Mouse (Mus musculus): Measurements from ENCODE around the gene Vamp5. TPM values are rescaled to one million over a fixed set of nuclear protein-coding genes. Genes with fewer than 3 reads are reported as not detected.

Vamp5 gene
- total and polyA plus RNA-seq, 3 experiments: 465 to 593 TPM; not detected in 1

DNA sequence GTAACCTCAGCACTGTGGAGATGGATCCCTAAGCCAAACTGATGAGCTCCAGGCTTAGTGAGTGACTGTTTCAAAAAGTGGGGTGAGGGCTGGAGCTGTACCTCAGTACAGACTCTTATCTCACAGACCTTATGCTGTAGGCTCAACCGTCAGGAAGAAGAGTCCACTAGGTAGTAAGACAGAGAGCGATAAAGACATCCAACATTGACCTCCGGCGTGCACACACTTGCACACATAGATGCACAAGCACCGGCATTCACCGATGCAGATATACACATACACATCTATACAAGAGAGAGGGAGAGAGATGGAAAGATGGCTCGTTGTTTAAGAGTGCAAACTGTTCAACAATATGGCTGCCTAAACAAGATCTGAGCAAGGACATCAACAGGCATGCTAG is 3.7 kb upstream of the Vamp5 start:
- peaks cover 2 to 62% of the 10 kb centered on the region in 2 experiments; a peak in 3 of 4 replicates for H3K36me3 ChIP-seq (ENCODE audit: control insufficient read depth in 1 of 2, insufficient read depth in 2 of 2, low read length in 2 of 2)

GRCm38 (mm10) chr6:72383142-72383820 is 3.0 kb upstream of the Vamp5 start:
- peaks cover 2 to 55% of the 10 kb centered on the region in 2 experiments; a peak in 3 of 4 replicates for H3K36me3 ChIP-seq (ENCODE audit: control insufficient read depth in 1 of 2, insufficient read depth in 2 of 2, low read length in 2 of 2)
- H3K4me3 ChIP-seq (ENCODE audit: control insufficient read depth in 1 of 2, insufficient read depth in 1 of 2, low read depth in 2 of 2, low read length in 2 of 2): peak overlapping the region; percentile 4 to 14
- H3K27me3 ChIP-seq (ENCODE audit: control insufficient read depth in 1 of 2, insufficient read depth in 2 of 2, low read length in 2 of 2): no peaks in the 10 kb centered on the region
- peaks cover 15 to 53% of the 10 kb centered on the region in 2 experiments for H3K4me1 ChIP-seq (ENCODE audit: control insufficient read depth in 1 of 2, insufficient read depth in 2 of 2, low read length in 2 of 2)
- H3K79me2 ChIP-seq (ENCODE audit: control insufficient read depth, insufficient read depth, low read length, poor library complexity): peaks cover 64% of the 10 kb centered on the region
- TF ChIP-seq POLR2AphosphoS2 (IDR thresholded peaks at IDR 0.05; ENCODE audit: low read length) (no peak), EP300 (IDR thresholded peaks at IDR 0.05; ENCODE audit: low read depth in 1 of 2, low read length in 2 of 2) (no peak), BHLHE40 (IDR thresholded peaks at IDR 0.05; ENCODE audit: borderline replicate concordance, low read depth, low read length) (no peak), ZMIZ1 (IDR thresholded peaks at IDR 0.05; ENCODE audit: low read depth, low read length) (no peak), NRF1 (IDR thresholded peaks at IDR 0.05; ENCODE audit: insufficient read depth, low read depth, low read length, poor library complexity, severe bottlenecking) (no peak), MAZ (IDR thresholded peaks at IDR 0.05; ENCODE audit: low read depth, low read length) (no peak)
- H3K9ac ChIP-seq (ENCODE audit: control insufficient read depth, low read depth, low read length, poor library complexity, severe bottlenecking): peak overlapping the region; percentile 69
- peak overlapping the region; percentile 99 for H3K27ac ChIP-seq (ENCODE audit: control insufficient read depth, low read depth, low read length)
- peak; percentile 82 for DNase-seq (ENCODE audit: low read depth, low spot score)
- no peaks in the 10 kb centered on the region for H3K9me3 ChIP-seq (replicated peaks; ENCODE audit: insufficient read depth, low read length)

More for the DNA sequence above, 3.7 kb upstream of the Vamp5 start:
- Histone ChIP-seq H3K27ac (ENCODE audit: control insufficient read depth, low read depth, low read length) (peak overlapping the region; percentile 99), H3K9ac (ENCODE audit: control insufficient read depth, low read depth, low read length, poor library complexity, severe bottlenecking) (peak overlapping the region; percentile 69), H3K4me1 (ENCODE audit: control insufficient read depth in 1 of 2, insufficient read depth in 2 of 2, low read length in 2 of 2) (peaks cover 15 to 60% of the 10 kb centered on the region in 2 experiments), H3K4me3 (ENCODE audit: control insufficient read depth in 1 of 2, insufficient read depth in 1 of 2, low read depth in 2 of 2, low read length in 2 of 2) (peak overlapping the region; percentile 1 to 34), H3K79me2 (ENCODE audit: control insufficient read depth, insufficient read depth, low read length, poor library complexity) (peaks cover 64% of the 10 kb centered on the region), H3K27me3 (ENCODE audit: control insufficient read depth in 1 of 2, insufficient read depth in 2 of 2, low read length in 2 of 2) (no peaks in the 10 kb centered on the region), H3K9me3 (replicated peaks; ENCODE audit: insufficient read depth, low read length) (no peaks in the 10 kb centered on the region)
- DNase-seq (ENCODE audit: low read depth, low spot score): peak; percentile 96
- TF ChIP-seq ZNF384 (IDR thresholded peaks at IDR 0.05; ENCODE audit: low read depth, low read length) (no peak), USF1 (IDR thresholded peaks at IDR 0.05; ENCODE audit: low read depth, low read length) (no peak), RCOR1 (IDR thresholded peaks at IDR 0.05; ENCODE audit: low read depth, low read length) (no peak), ZMIZ1 (IDR thresholded peaks at IDR 0.05; ENCODE audit: low read depth, low read length) (no peak), POLR2A (IDR thresholded peaks at IDR 0.05; ENCODE audit: control insufficient read depth in 1 of 2, insufficient read depth in 1 of 2, low read depth in 1 of 2, low read length in 2 of 2, poor library complexity in 1 of 2) (peak in 1 of 2 experiments; percentile 75; a peak in 3 of 4 replicates), RAD21 (IDR thresholded peaks at IDR 0.05; ENCODE audit: low read depth, low read length) (no peak), MAFK (IDR thresholded peaks at IDR 0.05; ENCODE audit: borderline replicate concordance, low read depth, low read length) (no peak), ZC3H11A (IDR thresholded peaks at IDR 0.05; ENCODE audit: low read depth, low read length) (no peak), TBP (IDR thresholded peaks at IDR 0.05; ENCODE audit: low read depth, low read length) (peak; percentile 93), EP300 (IDR thresholded peaks at IDR 0.05; ENCODE audit: low read depth in 1 of 2, low read length in 2 of 2) (no peak), MYC (IDR thresholded peaks at IDR 0.05; ENCODE audit: low read depth, low read length) (no peak), POLR2AphosphoS2 (IDR thresholded peaks at IDR 0.05; ENCODE audit: low read length) (no peak), TAL1 (IDR thresholded peaks at IDR 0.05; ENCODE audit: low read length) (peak; percentile 96), CTCF (IDR thresholded peaks at IDR 0.05 in 2 of 3, conservative IDR thresholded peaks at IDR 0.05 in 1 of 3; ENCODE audit: control insufficient read depth in 1 of 3, insufficient read depth in 1 of 3, low read depth in 2 of 3, low read length in 3 of 3, poor library complexity in 1 of 3, severe bottlenecking in 1 of 3) (no peak), JUND (IDR thresholded peaks at IDR 0.05; ENCODE audit: low read depth, low read length) (no peak), GATA1 (IDR thresholded peaks at IDR 0.05; ENCODE audit: low read depth, low read length) (peak; percentile 97), E2F4 (IDR thresholded peaks at IDR 0.05; ENCODE audit: borderline replicate concordance, low read depth, low read length) (no peak), CHD1 (IDR thresholded peaks at IDR 0.05; ENCODE audit: low read depth, low read length) (no peak), SMC3 (IDR thresholded peaks at IDR 0.05; ENCODE audit: low read depth, low read length) (no peak), MAZ (IDR thresholded peaks at IDR 0.05; ENCODE audit: low read depth, low read length) (no peak), POLR2AphosphoS5 (IDR thresholded peaks at IDR 0.05; ENCODE audit: borderline replicate concordance, low read depth, low read length) (peak; percentile 86), NRF1 (IDR thresholded peaks at IDR 0.05; ENCODE audit: insufficient read depth, low read depth, low read length, poor library complexity, severe bottlenecking) (no peak), TCF12 (IDR thresholded peaks at IDR 0.05; ENCODE audit: low read depth, low read length) (no peak), ELF1 (IDR thresholded peaks at IDR 0.05; ENCODE audit: low read depth, low read length) (no peak), UBTF (IDR thresholded peaks at IDR 0.05; ENCODE audit: borderline replicate concordance, insufficient read depth, low read depth, low read length) (no peak), BHLHE40 (IDR thresholded peaks at IDR 0.05; ENCODE audit: borderline replicate concordance, low read depth, low read length) (no peak)

Measured in MEL (cell line).